Mouse (Mus musculus) cortical plate, adult 2 months (tissue): ENCODE measurements at regions not wholly inside any gene's neighbourhood (a gene's known extent, or its start where the extent isn't known, plus 50 kb on each side); places are given as distances from the start of the nearest gene placed in this dataset.

ENCODE experiments used
- CTCF ChIP-seq: fragments of 200-500 bp; IDR thresholded peaks from 2 replicates; pipeline ENCODE4 v1.5.1; 2011; ENCODE audit warnings: mild to moderate bottlenecking, control low read depth, low read length; ENCODE audit not compliant: insufficient read depth; ENCODE audit errors: extremely low read depth
- POLR2A ChIP-seq: fragments of 200-500 bp; IDR thresholded peaks from 2 replicates; pipeline ENCODE4 v1.6.1; 2011; ENCODE audit warnings: mild to moderate bottlenecking, low read length, control low read depth; ENCODE audit not compliant: insufficient read depth; ENCODE audit errors: extremely low read depth

DNA sequence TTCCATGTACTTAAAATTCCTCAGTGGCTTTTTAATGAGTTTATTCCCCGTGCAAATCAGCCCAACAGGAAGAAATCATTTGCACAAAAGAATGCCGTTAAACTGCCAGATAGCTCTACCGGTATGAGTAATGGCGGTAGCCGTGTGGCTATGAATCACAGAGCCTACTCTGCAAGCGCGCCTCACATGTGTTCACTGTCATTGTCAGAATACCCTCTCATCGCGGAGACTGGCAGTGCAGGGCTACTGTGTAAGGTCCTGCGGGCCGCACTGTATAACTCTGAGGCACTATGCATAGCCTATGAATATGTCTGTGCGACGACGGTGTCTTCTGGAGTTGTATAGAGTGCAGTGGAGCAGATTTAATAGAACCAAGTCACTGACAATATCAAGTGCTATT is 170.2 kb downstream of the Unc5cl start:
- TF ChIP-seq CTCF (no peak), POLR2A (no peak)
